Mouse (Mus musculus) erythroblast, embryonic 14.5 days (primary cell): ENCODE results near the gene Slc39a5.

Experiments
- GATA1 ChIP-seq: IDR thresholded peaks from 2 replicates; pipeline ENCODE4 v1.6.1; 2012; ENCODE audit warnings: low read length, inconsistent platforms, mixed read lengths
- TAL1 ChIP-seq: IDR thresholded peaks from 3 replicates; pipeline ENCODE4 v1.6.1; 2012; ENCODE audit warnings: low read length, inconsistent platforms, mixed read lengths

- TF ChIP-seq GATA1 (no peak), TAL1 (no peak)
These were observed 8.9 kb upstream of the Slc39a5 start for GRCm38 (mm10) chr10:128409692-128410559.
